Mouse (Mus musculus): ENCODE results near the gene Prnp. TPM values are rescaled to one million over a fixed set of nuclear protein-coding genes. Genes with fewer than 3 reads are reported as not detected.

The Prnp gene
- total RNA-seq, 2 experiments from 2014 or later, result 90.8 to 126 TPM

Other genes with a start within 250 kb of the Prnp start
- gene Erv3, start 50.2 kb upstream of the Prnp start, total RNA-seq (2021), result not detected
- gene Prn, start within 50 bp of the Prnp start, total RNA-seq (2021), result under 1 TPM in 1 of 2 experiments, not detected in 1; 0.13 TPM
- under 1 TPM; 0.20 to 0.70 TPM for gene Prnd, start 40.9 kb downstream of the Prnp start, total RNA-seq (2021)
- gene Rassf2, start 120.3 kb downstream of the Prnp start, total RNA-seq (2021), result 10 to 100 TPM in 1 of 2 experiments, 1 to 10 TPM in 1; 7.4 to 12.7 TPM
- 100 to 1,000 TPM in 1 of 2 experiments, 10 to 100 TPM in 1; 85.9 to 282 TPM for gene Slc23a2, start 235.2 kb downstream of the Prnp start, total RNA-seq (2021)